Mouse (Mus musculus): ENCODE measurements around the gene 1110004F10Rik.
"Not testable (repeated sequence)": the region's sequence is repeated elsewhere in the genome, so short reads cannot be mapped to it uniquely, and the experiment has no call there.

Gene 1110004F10Rik

GRCm38 (mm10) chr7:116039196-116039537 is at the start of gene 1110004F10Rik:
Gene 1110004F10Rik, plus strand, starts transcription at chr7:116039397.
- no peak for DNase-seq (ENCODE audit: extremely low spot score, low read depth, low spot score)

- no peak for DNase-seq (ENCODE audit: extremely low spot score, low read depth, low spot score)
Observed at GRCm38 (mm10) chr7:116002726-116003125, 36.5 kb upstream of the 1110004F10Rik start.

- DNase-seq (ENCODE audit: extremely low spot score, low read depth, low spot score) = no peak
Observed at GRCm38 (mm10) chr7:116029991-116030390, 9.2 kb upstream of the 1110004F10Rik start.

- no peak for DNase-seq (ENCODE audit: extremely low spot score, low read depth, low spot score)
Observed at GRCm38 (mm10) chr7:116030597-116031387, 8.4 kb upstream of the 1110004F10Rik start.

GRCm38 (mm10) chr7:116031388-116031717 is 7.8 kb upstream of the 1110004F10Rik start:
- DNase-seq (ENCODE audit: extremely low spot score, low read depth, low spot score) = peak; percentile 26

GRCm38 (mm10) chr7:116031718-116032595 is 7.2 kb upstream of the 1110004F10Rik start:
- DNase-seq (ENCODE audit: extremely low spot score, low read depth, low spot score) = peak; percentile 57

- peak; percentile 95 for DNase-seq (ENCODE audit: extremely low spot score, low read depth, low spot score)
Observed at GRCm38 (mm10) chr7:116032596-116033307, 6.4 kb upstream of the 1110004F10Rik start.

- peak; percentile 37 for DNase-seq (ENCODE audit: extremely low spot score, low read depth, low spot score)
Observed at GRCm38 (mm10) chr7:116033371-116034241, 5.6 kb upstream of the 1110004F10Rik start.

- DNase-seq (ENCODE audit: extremely low spot score, low read depth, low spot score) = no peak
Observed at GRCm38 (mm10) chr7:116034282-116034758, 4.9 kb upstream of the 1110004F10Rik start.

GRCm38 (mm10) chr7:116035504-116035903 is 3.7 kb upstream of the 1110004F10Rik start:
- DNase-seq (ENCODE audit: extremely low spot score, low read depth, low spot score) = no peak

GRCm38 (mm10) chr7:116036591-116037555 is 2.3 kb upstream of the 1110004F10Rik start:
- no peak for DNase-seq (ENCODE audit: extremely low spot score, low read depth, low spot score)

GRCm38 (mm10) chr7:116038024-116038423 is 1.2 kb upstream of the 1110004F10Rik start:
- DNase-seq (ENCODE audit: extremely low spot score, low read depth, low spot score) = peak; percentile 18

- no peak for DNase-seq (ENCODE audit: extremely low spot score, low read depth, low spot score)
Observed at GRCm38 (mm10) chr7:116038511-116038910, 686 bp upstream of the 1110004F10Rik start, which contains the start of gene Sox6. Gene Sox6, minus strand, starts transcription at chr7:116038796.

GRCm38 (mm10) chr7:116039538-116040466 is 605 bp downstream of the 1110004F10Rik start:
- DNase-seq (ENCODE audit: extremely low spot score, low read depth, low spot score) = peak; percentile 61

GRCm38 (mm10) chr7:116040470-116041019 is 1.3 kb downstream of the 1110004F10Rik start:
- no peak for DNase-seq (ENCODE audit: extremely low spot score, low read depth, low spot score)

GRCm38 (mm10) chr7:116060739-116061138 is 21.5 kb downstream of the 1110004F10Rik start:
- DNase-seq (ENCODE audit: extremely low spot score, low read depth, low spot score) = no peak

- not testable (repeated sequence) for DNase-seq (ENCODE audit: extremely low spot score, low read depth, low spot score)
Observed at GRCm38 (mm10) chr7:116084366-116084765, 45.2 kb downstream of the 1110004F10Rik start, which contains the start of gene Gm4353. Gene Gm4353, minus strand, starts transcription at chr7:116084635.

All from hindlimb bud, embryonic 11.5 days (tissue).